Mouse (Mus musculus) small intestine, adult 2 months (tissue): ENCODE results near the gene AA467197. TPM values are rescaled to one million over a fixed set of nuclear protein-coding genes. Genes with fewer than 3 reads are reported as not detected.

Experiments used
- H3K27ac ChIP-seq: fragments of 200-500 bp; 2 replicates; pipeline ENCODE4 v1.5.1; 2012; ENCODE audit warnings: low read depth, low read length, control low read depth, inconsistent platforms; ENCODE audit not compliant: insufficient read depth
- H3K27me3 ChIP-seq: fragments of 200-500 bp; 2 replicates; pipeline ENCODE4 v1.6.1; 2012; ENCODE audit warnings: mild to moderate bottlenecking, moderate library complexity, low read length, inconsistent platforms; ENCODE audit not compliant: control insufficient read depth, insufficient read depth
- H3K36me3 ChIP-seq: fragments of 200-500 bp; 2 replicates; pipeline ENCODE4 v1.6.1; 2012; ENCODE audit warnings: mild to moderate bottlenecking, low read length, control low read depth, inconsistent platforms; ENCODE audit not compliant: control insufficient read depth, insufficient read depth
- H3K4me1 ChIP-seq: fragments of 200-500 bp; 2 replicates; pipeline ENCODE4 v1.6.1; 2012; ENCODE audit warnings: low read length, inconsistent platforms, mixed read lengths; ENCODE audit not compliant: control insufficient read depth, insufficient read depth, insufficient read length
- H3K4me3 ChIP-seq: fragments of 200-500 bp; 2 replicates; pipeline ENCODE4 v1.5.1; 2012; ENCODE audit warnings: low read depth, mild to moderate bottlenecking, control low read depth, inconsistent platforms, low read length, moderate library complexity
- CTCF ChIP-seq: fragments of 200-500 bp; IDR thresholded peaks from 2 replicates; pipeline ENCODE4 v1.5.1; 2012; ENCODE audit warnings: low read depth, mild to moderate bottlenecking, control low read depth, inconsistent platforms, low read length, moderate library complexity, mixed read lengths; ENCODE audit not compliant: insufficient replicate concordance, insufficient read length; ENCODE audit errors: extremely low read depth
- POLR2A ChIP-seq: fragments of 200-500 bp; IDR thresholded peaks from 2 replicates; pipeline ENCODE4 v1.6.1; 2012; ENCODE audit warnings: low read depth, mild to moderate bottlenecking, control low read depth, inconsistent platforms, low read length, moderate library complexity
- WGBS: fragments of 180-500 bp; shearing (Covaris S2); methylation state at CpG from one replicate; pipeline ENCODE4 v1.1.7; 2018; 5-methylcytosine and 5-hydroxymethylcytosine counted together
- polyA plus RNA-seq: library from polyadenylated mRNA; depleted of rRNA; stranded (reverse); fragments of >200 nt; gene quantifications from 2 replicates; pipeline ENCODE4 v1.2.3, GENCODE M21; 2012

AA467197 gene
- polyA plus RNA-seq, 1 experiment, result 9.7 TPM

GRCm38 (mm10) chr2:122605829-122606228, 31.0 kb upstream of the AA467197 start:
- TF ChIP-seq POLR2A (no peak), CTCF (no peak)
- Histone ChIP-seq H3K36me3 (no peaks in the 10 kb centered on the region), H3K27me3 (peaks cover 2% of the 10 kb centered on the region; the same call in 1 of the 2 replicates), H3K4me1 (peaks cover 2% of the 10 kb centered on the region; the same call in 1 of the 2 replicates), H3K4me3 (no peak overlapping the region), H3K27ac (no peak overlapping the region)
- WGBS, result 53% methylated on average over 5 of the region's 5 CpGs

GRCm38 (mm10) chr2:122608820-122609219, 28.0 kb upstream of the AA467197 start:
- Histone ChIP-seq H3K4me1 (peaks cover 4% of the 10 kb centered on the region; the same call in 1 of the 2 replicates), H3K4me3 (no peak overlapping the region)
- WGBS, result 79% methylated on average over 9 of the region's 9 CpGs

GRCm38 (mm10) chr2:122610746-122611653, 25.8 kb upstream of the AA467197 start, which contains the start of gene Gatm:
Gene Gatm, minus strand, starts transcription at chr2:122611303.
- WGBS, result 4% methylated on average over 48 of the region's 48 CpGs
- H3K4me3 ChIP-seq, result peak within 1 kb of the TSS; percentile 66
- no peak within 1 kb of the TSS for H3K27ac ChIP-seq
- no peak for TF ChIP-seq CTCF
- no peak for TF ChIP-seq POLR2A
- H3K27me3 ChIP-seq, result no peaks in the 10 kb centered on the region
- H3K4me1 ChIP-seq, result peaks cover 4% of the 10 kb centered on the region; the same call in 1 of the 2 replicates
- H3K36me3 ChIP-seq, result no peaks in the 10 kb centered on the region

More at GRCm38 (mm10) chr2:122608820-122609219, 28.0 kb upstream of the AA467197 start:
- H3K36me3 ChIP-seq, result no peaks in the 10 kb centered on the region
- no peak for TF ChIP-seq POLR2A
- no peak for TF ChIP-seq CTCF
- H3K27ac ChIP-seq, result no peak overlapping the region
- H3K27me3 ChIP-seq, result peaks cover 2% of the 10 kb centered on the region; the same call in 1 of the 2 replicates

- Histone ChIP-seq H3K4me1 (peaks cover 4% of the 10 kb centered on the region; the same call in 1 of the 2 replicates), H3K4me3 (peak overlapping the region; percentile 66; the same call in 1 of the 2 replicates), H3K27me3 (no peaks in the 10 kb centered on the region), H3K36me3 (no peaks in the 10 kb centered on the region), H3K27ac (no peak overlapping the region)
- no peak for TF ChIP-seq POLR2A
- TF ChIP-seq CTCF, result no peak
- WGBS, result 95% methylated on average over 4 of the region's 4 CpGs
Measured at GRCm38 (mm10) chr2:122611654-122611973, 25.2 kb upstream of the AA467197 start.

GRCm38 (mm10) chr2:122616237-122616636, 20.5 kb upstream of the AA467197 start:
- no peaks in the 10 kb centered on the region for H3K27me3 ChIP-seq
- H3K4me3 ChIP-seq, result no peak overlapping the region
- WGBS, result 80% methylated on average over 6 of the region's 6 CpGs
- TF ChIP-seq CTCF (no peak), POLR2A (no peak)
- H3K36me3 ChIP-seq, result no peaks in the 10 kb centered on the region
- no peak overlapping the region for H3K27ac ChIP-seq
- H3K4me1 ChIP-seq, result no peaks in the 10 kb centered on the region

GRCm38 (mm10) chr2:122617792-122618191, 19.0 kb upstream of the AA467197 start:
- 84% methylated on average over 6 of the region's 6 CpGs for whole genome bisulfite sequencing
- TF ChIP-seq POLR2A (no peak), CTCF (no peak)
- H3K27ac ChIP-seq, result no peak overlapping the region
- no peaks in the 10 kb centered on the region for H3K27me3 ChIP-seq
- H3K4me3 ChIP-seq, result no peak overlapping the region
- no peaks in the 10 kb centered on the region for H3K36me3 ChIP-seq
- no peaks in the 10 kb centered on the region for H3K4me1 ChIP-seq

GRCm38 (mm10) chr2:122618719-122619118, 18.1 kb upstream of the AA467197 start:
- Histone ChIP-seq H3K4me3 (no peak overlapping the region), H3K27ac (no peak overlapping the region), H3K27me3 (no peaks in the 10 kb centered on the region), H3K36me3 (no peaks in the 10 kb centered on the region), H3K4me1 (no peaks in the 10 kb centered on the region)
- no peak for TF ChIP-seq POLR2A
- TF ChIP-seq CTCF, result no peak
- WGBS, result 52% methylated on average over 4 of the region's 4 CpGs
